Mouse (Mus musculus) intestine, embryonic 14.5 days (tissue): Measurements from ENCODE around the gene Ufc1. TPM values are rescaled to one million over a fixed set of nuclear protein-coding genes. Genes with fewer than 3 reads are reported as not detected.
A peak's percentile ranks its signal among the peaks of the same experiment; 100 is the strongest.

Source experiments
- ATAC-seq: fragments of 200-750 bp; cut with Nextera tagmentation; replicated peaks from 2 replicates; pipeline ENCODE4 v1.8.0; 2017; ENCODE audit warnings: low read depth, moderate number of reproducible peaks, moderate TSS enrichment, moderate library complexity; ENCODE audit not compliant: low FRiP score, low TSS enrichment
- DNase-seq: peaks from one replicate; pipeline ENCODE4 v3.0.0-alpha.2; 2018; ENCODE audit warnings: low spot score
- H3K27ac ChIP-seq: fragments of 300-500 bp; sonication (generic); 2 replicates; pipeline ENCODE4 v1.5.1; 2014; ENCODE audit warnings: low read depth, mild to moderate bottlenecking, control low read depth
- H3K27me3 ChIP-seq: fragments of 300-500 bp; sonication (generic); replicated peaks from 2 replicates; pipeline ENCODE4 v1.6.1; 2014; ENCODE audit warnings: low read length, control low read depth; ENCODE audit not compliant: control insufficient read depth, insufficient read depth
- H3K36me3 ChIP-seq: fragments of 300-500 bp; sonication (generic); 2 replicates; pipeline ENCODE4 v1.6.1; 2014; ENCODE audit warnings: low read length, control low read depth; ENCODE audit not compliant: control insufficient read depth, insufficient read depth
- H3K4me1 ChIP-seq: fragments of 300-500 bp; sonication (generic); replicated peaks from 2 replicates; pipeline ENCODE4 v1.6.1; 2014; ENCODE audit warnings: low read length, control low read depth, mixed read lengths; ENCODE audit not compliant: control insufficient read depth, insufficient read depth
- H3K4me2 ChIP-seq: fragments of 300-500 bp; sonication (generic); 2 replicates; pipeline ENCODE4 v1.6.1; 2014; ENCODE audit warnings: low read length
- H3K4me3 ChIP-seq: fragments of 300-500 bp; sonication (generic); 2 replicates; pipeline ENCODE4 v1.5.1; 2014; ENCODE audit warnings: low read depth, low read length, control low read depth, mixed read lengths
- H3K9ac ChIP-seq: fragments of 300-500 bp; sonication (generic); 2 replicates; pipeline ENCODE4 v1.6.1; 2014; ENCODE audit warnings: mild to moderate bottlenecking, low read length
- H3K9me3 ChIP-seq: fragments of 300-500 bp; sonication (generic); 2 replicates; pipeline ENCODE4 v1.6.1; 2016; ENCODE audit warnings: low read length, control low read depth; ENCODE audit not compliant: control insufficient read depth
- WGBS: fragments of 180-500 bp; shearing (Covaris S2); extraction: QIAGEN DNeasy Blood & Tissue Kit; methylation state at CpG from one replicate; pipeline ENCODE4 v1.1.7; 2014; 5-methylcytosine and 5-hydroxymethylcytosine counted together
- polyA plus RNA-seq: library from polyadenylated mRNA; unstranded; fragments of >200 nt; fragmentation: Nextera tagmentation; extraction: Ambion mirVana; gene quantifications from 2 replicates; pipeline ENCODE4 v1.2.1, GENCODE M21; 2014

The Ufc1 gene
- polyA plus RNA-seq, 1 experiment from 2014 or later: 105 TPM

- 93% methylated on average over 18 of the region's 18 CpGs for WGBS
- DNase-seq: no peak
Measured at GRCm38 (mm10) chr1:171283188-171284160, 11.3 kb downstream of the Ufc1 start.

GRCm38 (mm10) chr1:171282086-171282805 is 12.6 kb downstream of the Ufc1 start:
- Histone ChIP-seq H3K9me3 (no peaks in the 10 kb centered on the region), H3K27ac (peak overlapping the region; percentile 60; the same call in 1 of the 2 replicates), H3K36me3 (peaks cover 56% of the 10 kb centered on the region), H3K4me3 (peak overlapping the region; percentile 69; the same call in 1 of the 2 replicates), H3K27me3 (no peaks in the 10 kb centered on the region), H3K4me1 (peaks cover 17% of the 10 kb centered on the region), H3K4me2 (peak overlapping the region; percentile 90), H3K9ac (peak overlapping the region; percentile 41; the same call in 1 of the 2 replicates)
- no peak for ATAC-seq
- 77% methylated on average over 18 of the region's 18 CpGs for WGBS
- DNase-seq: no peak

More at GRCm38 (mm10) chr1:171283188-171284160, 11.3 kb downstream of the Ufc1 start:
- H3K36me3 ChIP-seq: peaks cover 47% of the 10 kb centered on the region
- ATAC-seq: no peak
- no peak overlapping the region for H3K4me3 ChIP-seq
- H3K4me2 ChIP-seq: no peak overlapping the region
- H3K27me3 ChIP-seq: no peaks in the 10 kb centered on the region
- no peaks in the 10 kb centered on the region for H3K9me3 ChIP-seq
- H3K9ac ChIP-seq: no peak overlapping the region
- peaks cover 17% of the 10 kb centered on the region for H3K4me1 ChIP-seq
- H3K27ac ChIP-seq: no peak overlapping the region

- Histone ChIP-seq H3K27me3 (no peaks in the 10 kb centered on the region), H3K27ac (peak overlapping the region; percentile 60; the same call in 1 of the 2 replicates), H3K4me2 (peak overlapping the region; percentile 90), H3K4me1 (peaks cover 12% of the 10 kb centered on the region), H3K9me3 (no peaks in the 10 kb centered on the region), H3K9ac (peak overlapping the region; percentile 41), H3K4me3 (peak overlapping the region; percentile 69), H3K36me3 (peaks cover 61% of the 10 kb centered on the region)
- DNase-seq: no peak
- peak; percentile 48 for ATAC-seq
- WGBS: 2% methylated on average over 10 of the region's 10 CpGs
Measured at GRCm38 (mm10) chr1:171281528-171281923, 13.3 kb downstream of the Ufc1 start.

DNA sequence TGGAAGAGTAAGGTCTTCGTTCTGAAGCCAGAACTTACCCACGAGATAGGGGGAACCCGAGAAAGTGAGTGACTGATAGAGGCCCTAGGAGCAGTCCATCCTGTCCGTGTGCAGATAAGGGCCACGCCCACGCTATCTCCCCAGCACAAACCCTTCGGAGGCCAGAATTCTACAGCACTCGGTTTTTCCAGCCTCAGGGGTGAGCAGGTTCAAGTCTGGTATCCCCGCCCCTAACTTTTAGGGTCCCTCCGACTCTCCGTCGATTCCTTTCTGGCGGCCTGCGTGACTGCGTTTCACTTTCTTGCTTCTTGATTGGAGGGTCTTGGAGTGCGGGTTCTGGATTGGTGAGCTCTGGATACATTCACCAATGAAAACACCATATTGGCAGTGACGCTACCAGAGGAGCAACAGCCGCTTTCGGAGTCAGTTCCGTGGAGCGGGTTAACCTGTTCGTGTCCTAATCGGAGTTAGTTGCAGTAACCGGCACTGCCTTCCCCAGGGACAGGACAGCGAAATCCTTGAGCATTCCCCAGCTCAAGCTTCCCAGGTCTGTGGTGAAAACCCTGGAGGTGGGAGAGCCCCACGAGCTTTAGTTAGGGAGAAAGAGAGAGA is 13.8 kb downstream of the Ufc1 start, which contains the start of gene Ppox:
Gene Ppox, minus strand, starts transcription at position 271 of the 612 bp plus-strand sequence.
- Histone ChIP-seq H3K36me3 (peaks cover 61% of the 10 kb centered on the region), H3K9ac (peak within 1 kb of the TSS; percentile 67), H3K27ac (peak within 1 kb of the TSS; percentile 60; the same call in 1 of the 2 replicates), H3K27me3 (no peaks in the 10 kb centered on the region), H3K4me3 (peak within 1 kb of the TSS; percentile 69), H3K4me2 (peak within 1 kb of the TSS; percentile 90), H3K9me3 (no peaks in the 10 kb centered on the region), H3K4me1 (peaks cover 12% of the 10 kb centered on the region)
- DNase-seq: peak; percentile 93
- peak; percentile 97 for ATAC-seq
- WGBS: 1% methylated on average over 26 of the region's 26 CpGs

GRCm38 (mm10) chr1:171280250-171280915 is 14.4 kb downstream of the Ufc1 start:
- peak; percentile 22; the same call in 1 of the 2 replicates for ATAC-seq
- H3K9ac ChIP-seq: peak overlapping the region; percentile 67
- peaks cover 61% of the 10 kb centered on the region for H3K36me3 ChIP-seq
- peak overlapping the region; percentile 90 for H3K4me2 ChIP-seq
- under 1% methylated on average over 25 of the region's 25 CpGs for WGBS
- H3K27me3 ChIP-seq: no peaks in the 10 kb centered on the region
- 0 out of 2 replicates have a peak overlapping the region, but pooled peaks have one; percentile 9 for H3K27ac ChIP-seq
- no peaks in the 10 kb centered on the region for H3K9me3 ChIP-seq
- H3K4me1 ChIP-seq: peaks cover 12% of the 10 kb centered on the region
- peak; percentile 55 for DNase-seq
- H3K4me3 ChIP-seq: peak overlapping the region; percentile 69

GRCm38 (mm10) chr1:171279721-171280120 is 15.1 kb downstream of the Ufc1 start:
- WGBS: 61% methylated on average over 5 of the region's 5 CpGs
- Histone ChIP-seq H3K4me3 (peak overlapping the region; percentile 69), H3K9me3 (no peaks in the 10 kb centered on the region), H3K4me1 (peaks cover 12% of the 10 kb centered on the region), H3K4me2 (peak overlapping the region; percentile 90), H3K36me3 (peaks cover 61% of the 10 kb centered on the region), H3K27me3 (no peaks in the 10 kb centered on the region), H3K9ac (peak overlapping the region; percentile 67), H3K27ac (no peak overlapping the region)
- DNase-seq: peak; percentile 40
- no peak for ATAC-seq

GRCm38 (mm10) chr1:171279012-171279705 is 15.7 kb downstream of the Ufc1 start:
- H3K9me3 ChIP-seq: no peaks in the 10 kb centered on the region
- WGBS: 87% methylated on average over 14 of the region's 14 CpGs
- DNase-seq (peak; percentile 32), ATAC-seq (no peak)
- H3K4me3 ChIP-seq: no peak overlapping the region
- H3K4me2 ChIP-seq: no peak overlapping the region
- H3K9ac ChIP-seq: no peak overlapping the region
- H3K4me1 ChIP-seq: peaks cover 12% of the 10 kb centered on the region
- no peak overlapping the region for H3K27ac ChIP-seq
- H3K27me3 ChIP-seq: no peaks in the 10 kb centered on the region
- H3K36me3 ChIP-seq: peaks cover 61% of the 10 kb centered on the region
